Mouse (Mus musculus): ENCODE measurements around the gene Zfp687.
A peak's percentile ranks its signal among the peaks of the same experiment; 100 is the strongest.

Zfp687 gene

GRCm38 (mm10) chr3:95016532-95017056 lies 1.3 kb upstream of the Zfp687 start:
- no peak for DNase-seq (ENCODE audit: low read depth, low spot score)

GRCm38 (mm10) chr3:95015891-95016531 lies 763 bp upstream of the Zfp687 start:
- peak; percentile 98 for DNase-seq (ENCODE audit: low read depth, low spot score)

- DNase-seq (ENCODE audit: low read depth, low spot score) = peak; percentile 47
Observed at GRCm38 (mm10) chr3:95014428-95015151, 658 bp downstream of the Zfp687 start.

GRCm38 (mm10) chr3:95013699-95014427 lies 1.4 kb downstream of the Zfp687 start:
- peak; percentile 41 for DNase-seq (ENCODE audit: low read depth, low spot score)

- no peak for DNase-seq (ENCODE audit: low read depth, low spot score)
Observed at GRCm38 (mm10) chr3:95012982-95013381, 2.3 kb downstream of the Zfp687 start.

- no peak for DNase-seq (ENCODE audit: low read depth, low spot score)
Observed at GRCm38 (mm10) chr3:95010396-95010795, 4.9 kb downstream of the Zfp687 start.

- no peak for DNase-seq (ENCODE audit: low read depth, low spot score)
Observed at GRCm38 (mm10) chr3:95007706-95008105, 7.5 kb downstream of the Zfp687 start.

GRCm38 (mm10) chr3:95005651-95006050 lies 9.6 kb downstream of the Zfp687 start:
- DNase-seq (ENCODE audit: low read depth, low spot score) = no peak

GRCm38 (mm10) chr3:95003273-95003672 lies 12.0 kb downstream of the Zfp687 start:
- DNase-seq (ENCODE audit: low read depth, low spot score) = no peak

- no peak for DNase-seq (ENCODE audit: low read depth, low spot score)
Observed at GRCm38 (mm10) chr3:95002569-95002968, 12.7 kb downstream of the Zfp687 start.

- peak; percentile 47 for DNase-seq (ENCODE audit: low read depth, low spot score)
Observed at GRCm38 (mm10) chr3:94996946-94997345, 18.3 kb downstream of the Zfp687 start.

- DNase-seq (ENCODE audit: low read depth, low spot score) = no peak
Observed at GRCm38 (mm10) chr3:94989159-94989761, 26.0 kb downstream of the Zfp687 start.

- no peak for DNase-seq (ENCODE audit: low read depth, low spot score)
Observed at GRCm38 (mm10) chr3:94987578-94987977, 27.7 kb downstream of the Zfp687 start.

GRCm38 (mm10) chr3:94985513-94985912 lies 29.7 kb downstream of the Zfp687 start:
- no peak for DNase-seq (ENCODE audit: low read depth, low spot score)

GRCm38 (mm10) chr3:94984312-94984711 lies 30.9 kb downstream of the Zfp687 start:
- DNase-seq (ENCODE audit: low read depth, low spot score) = no peak

GRCm38 (mm10) chr3:94974528-94975422 lies 40.5 kb downstream of the Zfp687 start, which contains the start of gene Pi4kb:
Pi4kb (plus strand) TSS chr3:94974731.
- DNase-seq (ENCODE audit: low read depth, low spot score) = peak; percentile 94

- no peak for DNase-seq (ENCODE audit: low read depth, low spot score)
Observed at GRCm38 (mm10) chr3:94974026-94974527, 41.2 kb downstream of the Zfp687 start.

GRCm38 (mm10) chr3:94973620-94974019 lies 41.6 kb downstream of the Zfp687 start:
- DNase-seq (ENCODE audit: low read depth, low spot score) = no peak

GRCm38 (mm10) chr3:94972552-94972951 lies 42.7 kb downstream of the Zfp687 start:
- no peak for DNase-seq (ENCODE audit: low read depth, low spot score)

- DNase-seq (ENCODE audit: low read depth, low spot score) = no peak
Observed at GRCm38 (mm10) chr3:94965878-94966277, 49.4 kb downstream of the Zfp687 start.

- DNase-seq (ENCODE audit: low read depth, low spot score) = no peak
Observed at GRCm38 (mm10) chr3:94964989-94965388, 50.3 kb downstream of the Zfp687 start.

All from ES-CJ7 (cell line).